Mouse (Mus musculus): ENCODE results near the gene Cisd2.

DNA sequence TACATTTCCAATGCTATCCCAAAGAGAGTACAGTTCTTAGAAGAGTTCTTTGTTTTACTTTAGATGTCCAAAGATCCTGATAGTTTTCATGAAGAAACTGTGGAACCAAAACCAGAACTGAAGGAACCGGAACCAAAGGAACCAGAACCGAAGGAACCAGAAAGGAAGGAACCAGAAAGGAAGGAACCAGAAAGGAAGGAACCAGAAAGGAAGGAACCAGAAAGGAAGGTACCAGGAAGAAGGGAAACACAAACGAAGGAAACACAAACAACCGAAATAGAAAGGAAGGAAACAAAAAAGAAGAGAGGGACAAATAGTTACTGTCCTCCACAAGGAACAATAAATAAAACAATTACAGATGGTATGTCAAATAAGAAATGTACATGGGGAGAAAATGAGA lies 66.3 kb downstream of the Cisd2 start:
- no peak for TF ChIP-seq CTCF (IDR thresholded peaks at IDR 0.05; ENCODE audit: low read depth)
- no peak for TF ChIP-seq EP300 (IDR thresholded peaks at IDR 0.05; ENCODE audit: low read depth)

Measured in liver, postnatal 0 days (tissue).